8 mouse cellular contexts compared by ENCODE assay signal in genomic region chr10:75151311-75151710, GRCm38 (mm10).
DNase-seq lines count a peak whose midpoint lies in the region; ATAC-seq and TF ChIP-seq lines count a peak whose summit lies in the region.

No protein-coding gene starts in this region.

- H3K36me3 ChIP-seq in hindbrain, postnatal 0 days (ENCODE audit: insufficient read depth, low read length), result peaks cover 30% of the 10 kb centered on the region

- H3K4me2 ChIP-seq in hindbrain, postnatal 0 days (ENCODE audit: low read depth, low read length), result no peak overlapping the region

- no peaks in the 10 kb centered on the region for H3K4me1 ChIP-seq in hindbrain, postnatal 0 days (ENCODE audit: insufficient read depth, low read length)

- no peaks in the 10 kb centered on the region for H3K27me3 ChIP-seq in hindbrain, postnatal 0 days (ENCODE audit: insufficient read depth, low read length)

- no peak overlapping the region for H3K4me3 ChIP-seq in hindbrain, postnatal 0 days (ENCODE audit: low read length)

- no peaks in the 10 kb centered on the region for H3K9me3 ChIP-seq in hindbrain, postnatal 0 days (ENCODE audit: low read length)

- H3K27ac ChIP-seq in hindbrain, postnatal 0 days, result no peak overlapping the region

- H3K9ac ChIP-seq in hindbrain, postnatal 0 days (replicated peaks; ENCODE audit: low read length), result no peak overlapping the region

- TF ChIP-seq CTCF in hindbrain, postnatal 0 days (IDR thresholded peaks at IDR 0.05; ENCODE audit: low read depth), result peak; percentile 96

- peak; percentile 20 for DNase-seq in WW6 (ENCODE audit: low read depth, low spot score)
- peak; percentile 91 for DNase-seq in cerebellum, postnatal 14 days
- DNase-seq in gastrocnemius, adult 18-20 months (ENCODE audit: low spot score), result peak; percentile 91
- DNase-seq in hindbrain, postnatal 0 days (ENCODE audit: low spot score), result peak; percentile 96
- DNase-seq in layer of hippocampus, postnatal 36 days, result peak; percentile 58 to 62
- peak; percentile 95 for DNase-seq in lung, postnatal 36 days
- DNase-seq in retina, postnatal 7 days (ENCODE audit: low read depth, low spot score), result peak; percentile 82
- DNase-seq in urinary bladder, postnatal 36 days (ENCODE audit: low spot score in 2 of 2), result peak; percentile 65 to 68

- ATAC-seq in hindbrain, postnatal 0 days, result peak; percentile 81

Comparison
In these comparisons a context has a peak if more than half of its experiments do, and no peak if none do; other contexts are left out.
1. DNase-seq: peak in every context shown above with its lines; median percentile 96 in hindbrain, postnatal 0 days; 95 in lung, postnatal 36 days; 91 in cerebellum, postnatal 14 days; 91 in gastrocnemius, adult 18-20 months; 82 in retina, postnatal 7 days; 66 in urinary bladder, postnatal 36 days; 60 in layer of hippocampus, postnatal 36 days; 20 in WW6.